Mouse (Mus musculus) heart, embryonic 16.5 days (tissue): Measurements from ENCODE around the gene Olfr1031. TPM values are rescaled to one million over a fixed set of nuclear protein-coding genes. Genes with fewer than 3 reads are reported as not detected.
"Not testable (repeated sequence)": the region's sequence is repeated elsewhere in the genome, so short reads cannot be mapped to it uniquely, and the experiment has no call there.

Source experiments
- ATAC-seq: fragments of 200-750 bp; cut with Nextera tagmentation; replicated peaks from 2 replicates; pipeline ENCODE4 v1.8.0; 2017; ENCODE audit warnings: moderate number of reproducible peaks; ENCODE audit not compliant: insufficient read depth, low FRiP score; ENCODE audit errors: extremely low read depth
- H3K27ac ChIP-seq: fragments of 300-500 bp; sonication (generic); 2 replicates; pipeline ENCODE4 v1.5.1; 2014; ENCODE audit warnings: mild to moderate bottlenecking, low read length, control low read depth, moderate library complexity
- H3K27me3 ChIP-seq: fragments of 300-500 bp; sonication (generic); 2 replicates; pipeline ENCODE4 v1.6.1; 2014; ENCODE audit warnings: low read length, mixed read lengths; ENCODE audit not compliant: control insufficient read depth, insufficient read depth
- H3K36me3 ChIP-seq: fragments of 300-500 bp; sonication (generic); 2 replicates; pipeline ENCODE4 v1.6.1; 2014; ENCODE audit not compliant: control insufficient read depth, insufficient read depth
- H3K4me1 ChIP-seq: fragments of 300-500 bp; sonication (generic); 2 replicates; pipeline ENCODE4 v1.6.1; 2014; ENCODE audit warnings: low read length, mixed read lengths; ENCODE audit not compliant: control insufficient read depth, insufficient read depth
- H3K4me2 ChIP-seq: fragments of 300-500 bp; sonication (generic); 2 replicates; pipeline ENCODE4 v1.6.1; 2014; ENCODE audit warnings: low read depth, mild to moderate bottlenecking, control low read depth, low read length
- H3K4me3 ChIP-seq: fragments of 300-500 bp; sonication (generic); 2 replicates; pipeline ENCODE4 v1.5.1; 2014; ENCODE audit warnings: mild to moderate bottlenecking, control low read depth, low read length
- H3K9ac ChIP-seq: fragments of 300-500 bp; sonication (generic); 2 replicates; pipeline ENCODE4 v1.6.1; 2014; ENCODE audit warnings: low read length, control low read depth
- H3K9me3 ChIP-seq: fragments of 300-500 bp; sonication (generic); replicated peaks from 2 replicates; pipeline ENCODE4 v1.6.1; 2016; ENCODE audit warnings: low read length; ENCODE audit not compliant: control insufficient read depth
- WGBS: fragments of 180-500 bp; shearing (Covaris S2); extraction: QIAGEN DNeasy Blood & Tissue Kit; methylation state at CpG from one replicate; pipeline ENCODE4 v1.1.7; 2014; 5-methylcytosine and 5-hydroxymethylcytosine counted together
- polyA plus RNA-seq: library from polyadenylated mRNA; unstranded; fragments of >200 nt; fragmentation: Nextera tagmentation; extraction: Ambion mirVana; gene quantifications from 2 replicates; pipeline ENCODE4 v1.2.1, GENCODE M21; 2015

Olfr1031 gene
- not detected in 2 replicates for polyA plus RNA-seq

DNA sequence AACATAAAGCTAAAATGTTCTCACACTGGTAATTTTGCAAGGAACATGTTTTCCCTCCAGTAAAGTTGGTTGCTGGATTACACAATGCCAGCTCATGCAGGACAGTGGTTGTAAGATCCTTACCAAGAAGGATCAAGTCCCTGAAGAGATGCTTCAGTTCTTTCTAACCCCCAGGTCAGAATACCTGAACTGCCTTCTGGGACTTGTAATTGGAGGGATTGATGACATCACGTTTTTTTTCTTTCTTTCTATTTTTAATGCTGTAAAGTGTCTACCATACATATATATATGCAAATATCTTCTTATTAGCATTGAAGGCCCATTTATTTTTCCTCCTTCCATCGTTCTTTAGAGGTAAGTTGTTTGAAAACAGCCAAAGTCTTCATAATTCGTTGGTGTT, at the start of gene Olfr1031:
Gene Olfr1031 (plus strand): TSS at position 301 of the 400 bp plus-strand sequence.
- H3K27ac ChIP-seq: no peak within 1 kb of the TSS
- no peak within 1 kb of the TSS for H3K4me2 ChIP-seq
- 48% methylated on average over 3 of the region's 3 CpGs for WGBS
- no peak for ATAC-seq
- no peaks in the 10 kb centered on the region for H3K9me3 ChIP-seq
- H3K36me3 ChIP-seq: no peaks in the 10 kb centered on the region
- no peaks in the 10 kb centered on the region for H3K27me3 ChIP-seq
- H3K4me1 ChIP-seq: no peaks in the 10 kb centered on the region
- no peak within 1 kb of the TSS for H3K9ac ChIP-seq
- H3K4me3 ChIP-seq: no peak within 1 kb of the TSS

DNA sequence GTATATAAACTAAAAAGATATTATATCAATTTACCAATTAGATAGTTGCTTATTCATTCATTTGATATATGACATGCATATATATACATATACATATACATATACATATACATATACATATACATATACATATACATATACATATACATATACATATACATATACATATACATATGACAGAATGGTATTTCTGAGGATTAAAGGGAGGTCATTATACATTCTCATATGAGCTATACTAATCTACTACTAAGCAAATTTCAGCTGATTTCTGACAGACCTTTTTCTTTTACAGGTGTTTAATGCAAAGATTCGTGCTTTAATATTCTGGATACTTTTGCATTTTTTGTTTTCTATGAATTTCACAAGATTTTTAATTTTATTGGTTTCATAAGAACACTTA, 40.0 kb upstream of the Olfr1031 start, which contains the start of gene Olfr1028:
Gene Olfr1028 (plus strand): TSS at position 301 of the 400 bp plus-strand sequence.
- 56% methylated on average over 1 of the region's 1 CpGs for WGBS

DNA sequence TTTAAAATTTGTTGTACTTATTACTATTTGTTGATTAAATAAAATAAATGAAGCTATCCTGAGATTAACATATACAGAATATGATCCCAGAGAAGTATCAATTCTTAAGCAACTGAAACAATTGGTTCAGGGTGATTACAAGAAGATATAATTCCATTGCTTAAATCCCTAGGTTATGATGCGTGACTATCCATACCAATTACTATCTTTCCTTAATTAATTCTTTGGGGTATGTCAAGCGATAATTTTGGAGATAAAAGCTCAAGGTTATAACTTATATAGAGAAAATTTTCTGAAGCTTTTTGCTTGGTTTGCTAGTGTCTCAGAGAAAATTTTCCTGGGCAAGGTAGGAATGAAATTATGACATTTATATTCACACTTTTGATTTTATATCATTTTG, 16.5 kb upstream of the Olfr1031 start, which contains the start of gene Olfr1029:
Gene Olfr1029 (plus strand): TSS at position 301 of the 400 bp plus-strand sequence.
- ATAC-seq: no peak
- 74% methylated on average over 2 of the region's 2 CpGs for WGBS
- Histone ChIP-seq H3K9ac (no peak within 1 kb of the TSS), H3K4me1 (no peaks in the 10 kb centered on the region), H3K4me2 (no peak within 1 kb of the TSS), H3K27ac (no peak within 1 kb of the TSS), H3K9me3 (no peaks in the 10 kb centered on the region), H3K4me3 (no peak within 1 kb of the TSS), H3K36me3 (no peaks in the 10 kb centered on the region), H3K27me3 (no peaks in the 10 kb centered on the region)

More for the DNA sequence above, 40.0 kb upstream of the Olfr1031 start, which contains the start of gene Olfr1028:
- Histone ChIP-seq H3K4me2 (no peak within 1 kb of the TSS), H3K9me3 (no peaks in the 10 kb centered on the region), H3K9ac (no peak within 1 kb of the TSS), H3K27me3 (no peaks in the 10 kb centered on the region), H3K27ac (no peak within 1 kb of the TSS), H3K4me3 (no peak within 1 kb of the TSS), H3K4me1 (no peaks in the 10 kb centered on the region), H3K36me3 (no peaks in the 10 kb centered on the region)
- no peak for ATAC-seq

DNA sequence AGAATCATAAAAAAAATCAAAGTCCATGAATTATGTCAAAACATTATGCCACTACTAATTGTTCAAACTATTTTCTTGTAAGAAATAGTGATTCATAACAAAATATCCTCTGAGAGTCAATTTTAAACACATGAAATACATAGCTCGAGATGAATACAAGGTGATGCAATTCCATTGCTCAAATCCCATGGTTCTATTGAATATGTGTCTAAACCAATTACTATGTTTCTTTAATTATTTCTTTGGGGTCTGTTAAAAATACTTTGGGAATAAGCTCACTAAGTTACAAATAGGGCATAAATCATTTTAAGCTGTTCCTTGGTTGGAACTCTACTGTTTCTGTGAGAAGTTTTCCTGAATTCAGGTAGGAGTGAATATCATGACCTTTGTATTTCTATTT, 11.1 kb upstream of the Olfr1031 start, which contains the start of gene Olfr1030:
Gene Olfr1030 (plus strand): TSS at position 301 of the 400 bp plus-strand sequence.
- Histone ChIP-seq H3K36me3 (no peaks in the 10 kb centered on the region), H3K9ac (no peak within 1 kb of the TSS), H3K4me2 (no peak within 1 kb of the TSS), H3K27me3 (no peaks in the 10 kb centered on the region), H3K4me3 (no peak within 1 kb of the TSS), H3K4me1 (no peaks in the 10 kb centered on the region), H3K9me3 (no peaks in the 10 kb centered on the region), H3K27ac (no peak within 1 kb of the TSS)
- ATAC-seq: no peak
- WGBS: 52% methylated on average over 1 of the region's 1 CpGs

DNA sequence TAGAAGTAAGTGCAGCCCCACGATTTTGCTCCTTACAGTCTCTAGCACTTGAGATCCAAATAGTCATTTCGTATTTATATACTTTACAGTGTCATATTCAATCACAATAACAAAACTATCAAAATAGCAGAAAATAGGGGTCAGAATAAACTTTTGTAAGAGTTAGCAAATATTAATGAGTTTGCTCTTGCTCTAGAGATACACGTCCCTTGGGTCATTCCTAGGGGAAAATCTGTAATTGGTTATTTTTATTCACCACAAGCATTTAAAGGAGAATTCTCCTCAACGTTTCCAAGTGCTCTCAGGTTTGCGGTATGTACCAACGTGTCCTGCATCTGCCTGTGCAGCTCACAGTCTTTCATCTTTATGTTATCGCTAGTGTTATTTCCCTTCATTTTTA, 15.1 kb downstream of the Olfr1031 start, which contains the start of gene Olfr1032:
Gene Olfr1032 (plus strand): TSS at position 301 of the 400 bp plus-strand sequence.
- no peak for ATAC-seq
- H3K4me3 ChIP-seq: no peak within 1 kb of the TSS
- H3K4me1 ChIP-seq: no peaks in the 10 kb centered on the region
- H3K4me2 ChIP-seq: no peak within 1 kb of the TSS
- no peak within 1 kb of the TSS for H3K27ac ChIP-seq
- no peaks in the 10 kb centered on the region for H3K9me3 ChIP-seq
- no peaks in the 10 kb centered on the region for H3K36me3 ChIP-seq
- H3K9ac ChIP-seq: no peak within 1 kb of the TSS
- H3K27me3 ChIP-seq: no peaks in the 10 kb centered on the region
- WGBS: 79% methylated on average over 7 of the region's 7 CpGs

DNA sequence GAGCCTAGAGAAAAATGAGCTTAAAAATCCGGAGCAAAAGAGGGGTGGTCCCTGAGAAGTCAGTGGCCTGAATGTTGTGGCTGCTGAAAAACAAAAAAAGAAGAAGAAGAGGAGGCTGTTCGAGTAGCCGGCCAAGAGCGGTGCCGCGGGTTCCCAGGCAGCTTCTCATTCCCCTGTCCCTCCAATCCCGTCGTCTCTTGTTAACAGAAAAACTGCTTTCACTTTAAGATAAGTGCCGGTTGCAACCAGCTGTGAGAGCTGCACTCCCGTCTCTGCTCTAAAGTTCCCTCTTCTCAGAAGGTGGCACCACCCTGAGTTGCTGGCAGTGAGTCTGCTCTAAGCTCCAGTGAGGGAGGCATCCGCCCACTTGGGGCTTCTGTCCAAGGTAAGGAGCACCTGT, 30.3 kb downstream of the Olfr1031 start, which contains the start of gene Olfr1033:
Gene Olfr1033 (plus strand): TSS at position 228 of the 400 bp plus-strand sequence.
- H3K36me3 ChIP-seq, ATAC-seq, H3K4me1 ChIP-seq, H3K9me3 ChIP-seq, H3K27me3 ChIP-seq: not testable (repeated sequence)
- Histone ChIP-seq H3K4me3 (peak within 1 kb of the TSS; percentile 54), H3K27ac (peak within 1 kb of the TSS; percentile 73), H3K9ac (peak within 1 kb of the TSS; percentile 57), H3K4me2 (peak within 1 kb of the TSS; percentile 62)
- WGBS: under 1% methylated on average over 10 of the region's 11 CpGs

GRCm38 (mm10) chr2:86021518-86021917, 31.4 kb downstream of the Olfr1031 start:
- not testable (repeated sequence) for H3K4me2 ChIP-seq, H3K4me1 ChIP-seq, H3K9ac ChIP-seq, H3K36me3 ChIP-seq, H3K4me3 ChIP-seq, ATAC-seq, H3K27me3 ChIP-seq, H3K9me3 ChIP-seq, H3K27ac ChIP-seq
- WGBS: 25% methylated on average over 3 of the region's 9 CpGs

Other genes with a start within 250 kb of the Olfr1031 start
- not detected in 2 replicates for gene Olfr1012, start 227.5 kb upstream of the Olfr1031 start, polyA plus RNA-seq
- gene Olfr1013, start 223.2 kb upstream of the Olfr1031 start, polyA plus RNA-seq: not detected in 2 replicates
- not detected in 2 replicates for gene Olfr1014, start 217.6 kb upstream of the Olfr1031 start, polyA plus RNA-seq
- not detected in 2 replicates for gene Olfr1015, start 208.3 kb upstream of the Olfr1031 start, polyA plus RNA-seq
- gene Olfr1016, start 187.8 kb upstream of the Olfr1031 start, polyA plus RNA-seq: not detected in 2 replicates
- gene Olfr1018, start 171.8 kb upstream of the Olfr1031 start, polyA plus RNA-seq: not detected in 2 replicates
- not detected in 2 replicates for gene Olfr1019, start 144.8 kb upstream of the Olfr1031 start, polyA plus RNA-seq
- gene Olfr1020, start 143.3 kb upstream of the Olfr1031 start, polyA plus RNA-seq: not detected in 2 replicates
- gene Olfr1022, start 121.7 kb upstream of the Olfr1031 start, polyA plus RNA-seq: not detected in 2 replicates
- not detected in 2 replicates for gene Olfr1023, start 104.7 kb upstream of the Olfr1031 start, polyA plus RNA-seq
- not detected in 2 replicates for gene Olfr1024, start 85.3 kb upstream of the Olfr1031 start, polyA plus RNA-seq
- not detected in 2 replicates for gene Olfr1025-ps1, start 75.1 kb upstream of the Olfr1031 start, polyA plus RNA-seq
- not detected in 2 replicates for gene Olfr1026, start 68.7 kb upstream of the Olfr1031 start, polyA plus RNA-seq
- not detected in 2 replicates for gene Olfr1028, start 39.9 kb upstream of the Olfr1031 start, polyA plus RNA-seq
- gene Olfr1029, start 16.4 kb upstream of the Olfr1031 start, polyA plus RNA-seq: not detected in 2 replicates
- not detected in 2 replicates for gene Olfr1030, start 11.0 kb upstream of the Olfr1031 start, polyA plus RNA-seq
- gene Olfr1032, start 15.2 kb downstream of the Olfr1031 start, polyA plus RNA-seq: not detected in 2 replicates
- gene Olfr1033, start 30.3 kb downstream of the Olfr1031 start, polyA plus RNA-seq: 6.3 and 6.4 TPM in 2 replicates
- gene Olfr1034, start 55.6 kb downstream of the Olfr1031 start, polyA plus RNA-seq: 0.07 TPM in 1 of 2 replicates, not detected in the other
- not detected in 2 replicates for gene Olfr1036, start 83.7 kb downstream of the Olfr1031 start, polyA plus RNA-seq
- not detected in 2 replicates for gene Olfr1037, start 97.1 kb downstream of the Olfr1031 start, polyA plus RNA-seq
- not detected in 2 replicates for gene Olfr1039, start 145.6 kb downstream of the Olfr1031 start, polyA plus RNA-seq
- gene Olfr1040, start 156.4 kb downstream of the Olfr1031 start, polyA plus RNA-seq: not detected in 2 replicates
- gene Olfr1042, start 171.5 kb downstream of the Olfr1031 start, polyA plus RNA-seq: not detected in 2 replicates
- not detected in 2 replicates for gene Olfr1043, start 177.2 kb downstream of the Olfr1031 start, polyA plus RNA-seq
- gene Olfr1044, start 187.5 kb downstream of the Olfr1031 start, polyA plus RNA-seq: not detected in 2 replicates
- gene Olfr52, start 195.4 kb downstream of the Olfr1031 start, polyA plus RNA-seq: not detected in 2 replicates
- gene Olfr1045, start 212.7 kb downstream of the Olfr1031 start, polyA plus RNA-seq: not detected in 2 replicates
- gene Olfr1046, start 229.0 kb downstream of the Olfr1031 start, polyA plus RNA-seq: not detected in 2 replicates
- not detected in 2 replicates for gene Olfr1047, start 241.1 kb downstream of the Olfr1031 start, polyA plus RNA-seq
- gene Olfr1048, start 250.0 kb downstream of the Olfr1031 start, polyA plus RNA-seq: not detected in 2 replicates